Mouse (Mus musculus) thymus, adult 18-20 months (tissue): ENCODE results near the gene Rpap1.

Source experiments
- DNase-seq, 2 experiments: peaks; one replicate each; pipeline ENCODE4 v3.0.0; 2022; ENCODE audit warnings: mixed read lengths in 2 of 2

Rpap1 gene

DNA sequence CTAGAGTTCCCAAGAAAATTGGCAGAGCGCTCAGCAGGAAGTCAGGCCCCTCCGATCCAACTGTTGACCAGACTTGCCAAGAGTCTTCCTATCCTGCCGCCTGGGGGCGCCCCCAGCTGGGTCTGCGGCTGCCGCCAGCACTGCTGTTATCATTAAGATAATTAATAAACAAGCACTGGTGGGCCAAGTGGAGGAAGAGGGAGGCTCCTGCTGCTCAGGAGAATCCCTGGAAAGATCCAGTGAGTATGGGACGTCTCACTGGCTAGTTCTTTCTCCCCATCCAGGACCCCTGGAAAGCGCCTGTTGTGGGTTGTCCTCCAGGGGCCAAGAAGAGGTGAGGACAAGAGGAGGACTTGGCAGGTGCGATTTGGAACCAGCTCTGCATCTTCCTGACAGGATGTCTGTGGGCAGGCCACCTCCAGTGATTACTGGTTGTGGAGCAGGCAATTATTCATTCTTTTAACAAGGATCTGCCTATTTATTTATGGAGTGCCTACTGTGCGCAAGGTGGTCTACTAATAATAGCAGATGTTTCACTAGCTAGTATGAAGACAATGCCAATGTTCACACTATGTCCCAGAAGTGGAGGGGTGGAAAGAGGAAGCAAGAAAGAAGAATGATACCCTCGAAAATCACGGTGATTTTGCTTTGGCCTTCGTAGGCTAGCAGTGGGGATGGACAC, 11.1 kb upstream of the Rpap1 start:
- no peak for DNase-seq

DNA sequence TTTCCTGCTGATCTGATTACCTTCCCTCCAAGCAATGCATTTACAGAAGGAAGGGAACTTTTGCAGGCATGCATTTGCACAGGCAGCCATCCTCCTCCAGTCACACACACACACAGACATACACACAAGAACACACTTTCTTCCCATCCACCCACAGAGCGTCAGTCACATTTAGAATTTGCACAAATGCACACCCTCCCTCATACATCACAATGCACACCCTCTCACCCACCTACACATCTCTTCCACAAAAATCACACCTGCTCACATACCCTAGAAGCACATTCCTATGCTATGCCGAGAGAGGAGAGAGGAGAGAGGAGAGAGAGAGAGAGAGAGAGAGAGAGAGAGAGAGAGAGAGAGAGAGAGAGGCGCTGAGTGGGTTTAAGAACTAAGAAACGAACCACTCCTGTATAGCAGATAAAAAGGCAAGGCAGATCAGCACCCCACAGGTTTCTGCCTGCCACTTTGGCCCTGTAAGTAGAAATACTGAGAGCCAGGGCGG, 10.0 kb upstream of the Rpap1 start, which contains the start of gene Tyro3:
Gene Tyro3 (plus strand): TSS at position 455 of the 505 bp plus-strand sequence.
- DNase-seq, result no peak

DNA sequence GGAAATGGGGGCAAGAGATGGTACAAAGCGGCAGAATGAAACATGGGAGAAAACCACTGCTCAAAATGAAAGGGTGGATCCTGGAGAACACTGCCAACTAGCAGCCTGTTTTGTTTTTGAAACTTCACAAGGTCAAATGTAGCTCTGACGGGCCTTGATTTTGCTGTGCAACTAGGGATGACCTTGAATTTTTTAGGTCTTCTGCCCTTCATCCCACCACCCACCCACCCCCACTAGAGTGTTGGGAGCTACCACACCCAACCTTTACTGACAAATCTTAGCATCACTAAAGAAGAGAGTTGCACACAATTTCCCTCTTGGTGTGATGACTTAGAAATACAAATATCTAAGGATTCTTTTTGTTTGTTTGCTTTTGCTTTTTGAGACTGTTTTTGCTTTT, 2.7 kb upstream of the Rpap1 start:
- DNase-seq, result no peak

DNA sequence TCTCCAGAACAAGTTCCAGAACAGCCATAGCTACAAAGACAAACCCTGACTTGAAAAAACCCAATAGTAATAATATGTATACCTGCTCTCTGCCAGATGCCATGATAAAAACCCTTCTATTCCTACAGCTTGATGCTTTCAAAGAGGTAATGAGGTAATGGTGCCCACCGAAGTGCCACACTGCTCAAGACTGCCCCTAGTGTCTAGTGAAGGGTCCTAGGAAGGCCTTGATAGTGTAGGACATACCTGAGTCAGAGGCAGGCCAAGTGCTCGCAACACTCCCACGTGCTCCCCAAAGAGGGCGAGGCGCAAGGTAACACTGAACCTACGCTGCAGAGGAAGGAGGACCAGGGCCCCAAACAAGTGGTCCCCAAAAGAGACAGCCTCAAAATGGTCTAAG, 20.1 kb downstream of the Rpap1 start:
- DNase-seq, result no peak

DNA sequence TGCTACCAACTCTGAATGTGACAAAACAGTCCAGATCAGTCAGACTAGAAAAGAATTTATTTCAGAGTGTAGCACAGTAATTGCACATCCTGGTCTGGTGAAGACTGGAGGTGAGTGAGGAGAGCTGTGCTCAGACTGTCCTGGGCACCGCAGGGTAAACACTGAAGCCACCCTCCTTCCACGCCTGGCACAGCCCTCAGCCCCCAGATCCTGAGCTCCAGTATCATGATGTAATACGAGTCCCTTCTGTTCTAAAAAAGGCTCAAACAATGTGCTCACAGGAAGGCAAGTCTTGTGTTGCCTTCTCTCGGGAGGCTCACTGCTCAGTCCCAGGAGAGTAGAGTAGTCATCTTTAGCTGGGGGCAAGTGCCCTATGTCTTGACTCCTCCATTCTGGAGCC, 23.4 kb downstream of the Rpap1 start:
- DNase-seq, result no peak

DNA sequence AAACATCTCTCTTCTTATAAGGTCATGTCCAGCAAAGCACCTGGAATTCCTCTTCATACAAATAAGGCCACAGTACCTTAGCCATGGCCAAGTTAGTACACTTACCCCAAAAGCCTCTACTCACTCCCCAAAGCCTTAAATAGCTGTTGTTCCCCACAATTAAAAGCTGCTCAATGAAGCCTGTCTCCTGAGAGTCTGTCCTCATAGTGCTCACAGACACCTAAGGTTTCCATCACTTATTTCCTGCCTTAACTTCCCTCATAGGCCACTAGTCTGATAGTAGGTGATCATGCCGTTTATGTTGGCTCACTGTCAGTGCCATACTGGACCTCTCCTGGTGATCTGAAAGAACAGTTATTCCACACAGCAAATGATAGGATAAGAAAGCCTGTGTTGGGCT, 25.1 kb downstream of the Rpap1 start:
- no peak for DNase-seq

DNA sequence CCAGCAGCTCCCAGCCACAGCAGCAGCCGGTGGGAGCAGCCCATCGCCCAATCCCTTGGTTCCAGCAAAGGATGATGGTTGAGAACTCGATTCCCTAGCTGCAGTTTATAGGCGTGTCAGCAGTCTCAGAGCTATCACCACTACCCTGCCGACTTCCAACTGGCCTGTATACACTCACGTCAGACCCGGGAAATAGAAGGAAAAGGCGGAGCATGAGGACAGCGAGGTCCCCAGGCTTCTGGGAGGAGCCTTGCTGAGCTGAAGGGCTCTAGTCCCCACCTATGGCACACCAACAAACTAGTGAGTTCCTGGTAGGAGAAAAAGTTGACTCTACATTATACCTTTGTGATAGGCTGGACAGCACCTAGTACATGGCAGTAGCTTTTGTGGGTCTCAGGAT, 27.1 kb downstream of the Rpap1 start, which contains the start of gene Ltk:
Gene Ltk (minus strand): TSS at position 181 of the 400 bp plus-strand sequence.
- no peak for DNase-seq

DNA sequence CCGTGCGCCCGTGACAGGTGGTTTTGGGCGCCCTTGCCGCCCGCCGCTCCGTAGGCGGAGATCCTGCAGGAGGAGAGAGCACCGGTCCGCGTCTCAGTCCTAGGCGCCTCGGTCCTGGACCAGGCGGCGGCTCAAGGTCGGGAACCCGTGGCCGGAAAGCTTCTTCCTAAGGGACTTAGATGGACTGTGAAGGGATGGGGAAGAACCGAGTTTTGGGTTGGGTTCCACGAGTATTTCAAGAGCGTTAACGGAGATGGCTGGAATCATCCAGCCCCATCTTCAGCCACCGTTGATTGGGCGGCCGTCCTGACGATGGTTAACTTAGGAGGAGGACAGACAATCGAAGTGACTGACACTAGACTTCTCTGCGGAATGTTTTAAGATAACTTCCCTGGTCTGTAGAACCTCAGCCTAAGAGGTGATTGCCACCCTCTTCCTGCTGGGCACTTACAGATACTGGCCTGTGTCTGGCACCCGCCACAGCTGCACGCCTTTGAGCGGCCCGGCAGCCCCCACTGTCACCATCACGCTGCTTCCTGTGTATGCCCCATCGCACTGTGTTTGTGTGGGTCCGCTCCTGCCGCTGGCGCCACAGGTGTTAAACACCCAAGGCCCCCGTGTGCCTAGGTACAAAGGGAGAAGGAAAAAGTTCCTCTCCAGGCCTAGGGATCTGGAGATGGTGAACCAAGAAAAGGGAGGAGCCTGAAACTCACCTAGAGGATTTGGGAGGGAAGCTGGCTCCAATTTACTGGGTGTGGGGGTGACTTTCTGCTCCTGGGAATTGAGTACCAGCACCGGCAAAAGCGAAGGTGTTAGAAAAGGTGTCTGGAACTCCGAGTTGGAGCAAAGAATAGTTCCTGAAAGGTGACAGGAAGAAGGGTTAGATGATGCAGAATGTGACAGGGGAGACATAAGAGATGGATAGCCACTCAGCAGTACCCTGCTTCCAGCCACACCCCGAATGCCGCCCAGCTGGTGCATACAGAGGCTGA, 28.2 kb downstream of the Rpap1 start:
- DNase-seq, result peak; percentile 43 to 58

DNA sequence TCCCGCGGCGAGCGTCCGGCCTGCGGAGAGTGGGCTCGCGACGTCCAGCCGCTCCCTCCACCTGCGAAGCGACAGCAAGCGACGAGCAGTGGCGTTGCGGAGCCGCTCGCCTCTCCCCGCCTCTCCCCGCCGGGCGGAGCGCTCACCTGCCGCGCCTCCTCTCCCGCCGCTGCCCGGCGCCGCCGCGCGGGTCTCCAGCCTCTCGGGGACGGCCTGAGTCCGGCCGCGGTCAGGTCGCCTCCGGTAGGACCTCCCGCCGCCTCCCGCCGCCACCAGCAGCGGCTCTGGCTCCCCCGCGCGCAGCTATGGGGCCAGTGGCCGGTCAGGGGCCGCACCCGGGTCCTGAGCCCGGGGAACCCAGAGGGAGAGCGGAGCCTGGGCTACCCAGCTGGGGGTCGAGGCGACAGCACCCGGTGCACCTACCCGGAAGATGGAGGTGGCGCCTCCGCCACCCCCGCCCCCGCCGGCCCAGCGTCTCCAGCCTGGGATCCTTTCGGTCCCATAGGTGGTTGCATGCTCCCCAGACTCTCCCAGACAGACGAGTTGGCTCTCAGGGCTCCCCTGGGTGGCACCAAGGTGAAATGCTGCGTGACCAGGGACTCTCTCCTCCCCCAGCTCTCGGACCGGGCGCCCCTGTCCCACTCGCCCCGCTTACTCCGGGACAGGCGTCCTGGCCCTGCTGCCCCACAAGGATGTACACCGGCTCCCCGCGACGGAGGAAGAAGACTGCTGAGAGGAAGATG, 29.1 kb downstream of the Rpap1 start:
- DNase-seq, result peak in 1 of 2 experiments; percentile 22

DNA sequence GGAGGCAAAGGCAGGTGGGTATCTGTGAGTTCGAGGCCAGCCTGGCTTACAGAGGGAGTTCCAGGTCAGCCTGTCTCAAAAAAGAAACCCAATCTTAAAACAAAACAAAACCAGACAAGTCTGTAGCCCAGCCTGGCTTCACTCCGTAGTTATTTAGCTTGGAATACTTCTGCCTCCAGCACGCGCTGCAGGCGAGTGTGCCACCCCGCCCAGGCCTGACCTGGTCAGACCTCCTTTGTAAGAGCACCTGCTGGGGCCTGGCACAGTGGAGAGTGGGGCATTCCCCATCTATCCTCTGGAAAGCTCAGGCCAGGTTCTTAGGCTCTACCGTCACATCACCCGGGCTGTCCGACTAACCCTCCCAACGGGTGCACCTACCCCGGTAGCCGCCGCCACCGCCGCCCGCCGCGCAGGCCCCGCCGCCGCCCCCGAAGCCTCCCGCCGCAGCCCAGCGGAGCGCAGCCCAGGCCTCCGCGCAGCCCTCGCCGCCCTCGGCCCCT, 29.7 kb downstream of the Rpap1 start:
- DNase-seq, result no peak

DNA sequence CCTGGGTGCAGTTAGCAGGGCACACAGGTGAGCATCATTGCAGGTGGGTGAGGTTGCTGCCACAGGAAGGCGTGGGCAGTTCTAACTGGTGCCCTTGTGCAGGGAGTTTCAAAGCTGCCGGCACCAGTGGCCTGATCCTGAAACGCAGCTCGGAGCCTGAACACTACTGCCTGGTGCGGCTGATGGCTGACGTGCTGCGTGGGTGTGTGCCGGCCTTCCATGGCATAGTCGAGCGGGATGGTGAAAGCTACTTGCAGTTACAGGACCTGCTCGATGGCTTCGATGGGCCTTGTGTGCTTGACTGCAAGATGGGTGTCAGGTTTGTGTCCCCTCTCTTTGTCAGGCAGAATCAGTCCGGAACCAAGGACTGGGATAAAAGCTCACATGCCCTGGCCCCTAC, 38.1 kb downstream of the Rpap1 start:
- DNase-seq, result no peak

DNA sequence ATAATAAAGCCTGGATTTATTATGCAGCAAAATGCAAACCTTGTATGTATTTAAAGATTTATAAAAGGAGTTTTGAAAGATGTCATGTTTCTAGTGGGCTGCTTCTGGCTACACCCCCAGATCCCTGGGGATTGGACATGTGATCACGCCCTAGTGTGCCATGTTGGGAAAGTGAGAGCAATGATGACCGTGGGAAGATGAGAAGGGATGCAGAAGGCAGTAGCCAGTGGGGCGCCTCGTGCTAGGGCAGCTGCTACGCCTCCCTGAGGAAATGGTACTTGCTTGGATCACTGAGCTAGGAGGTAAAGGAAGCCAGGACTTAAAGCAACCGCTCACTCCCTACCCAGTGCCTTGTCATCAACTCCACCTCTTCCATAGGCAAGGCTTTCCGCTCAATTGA, 39.8 kb downstream of the Rpap1 start:
- no peak for DNase-seq

DNA sequence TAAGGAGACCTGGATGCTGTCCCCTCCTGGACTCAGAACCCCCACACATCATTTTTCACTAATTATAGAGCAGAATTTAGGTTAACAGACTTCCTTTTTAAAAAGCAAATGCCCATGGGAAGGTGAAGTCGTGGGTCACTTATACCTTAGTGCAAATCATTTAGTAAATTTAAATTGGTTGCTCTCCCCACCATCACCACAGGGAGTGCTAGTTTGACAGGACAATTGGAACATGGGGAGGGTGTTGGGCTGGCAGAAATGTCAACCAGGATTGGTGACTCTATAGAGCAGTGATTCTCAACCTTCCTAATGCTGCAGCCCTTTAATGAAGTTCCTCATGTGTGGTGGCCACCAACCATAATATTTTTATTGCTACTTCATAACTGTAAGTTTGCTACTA, 42.1 kb downstream of the Rpap1 start:
- no peak for DNase-seq

DNA sequence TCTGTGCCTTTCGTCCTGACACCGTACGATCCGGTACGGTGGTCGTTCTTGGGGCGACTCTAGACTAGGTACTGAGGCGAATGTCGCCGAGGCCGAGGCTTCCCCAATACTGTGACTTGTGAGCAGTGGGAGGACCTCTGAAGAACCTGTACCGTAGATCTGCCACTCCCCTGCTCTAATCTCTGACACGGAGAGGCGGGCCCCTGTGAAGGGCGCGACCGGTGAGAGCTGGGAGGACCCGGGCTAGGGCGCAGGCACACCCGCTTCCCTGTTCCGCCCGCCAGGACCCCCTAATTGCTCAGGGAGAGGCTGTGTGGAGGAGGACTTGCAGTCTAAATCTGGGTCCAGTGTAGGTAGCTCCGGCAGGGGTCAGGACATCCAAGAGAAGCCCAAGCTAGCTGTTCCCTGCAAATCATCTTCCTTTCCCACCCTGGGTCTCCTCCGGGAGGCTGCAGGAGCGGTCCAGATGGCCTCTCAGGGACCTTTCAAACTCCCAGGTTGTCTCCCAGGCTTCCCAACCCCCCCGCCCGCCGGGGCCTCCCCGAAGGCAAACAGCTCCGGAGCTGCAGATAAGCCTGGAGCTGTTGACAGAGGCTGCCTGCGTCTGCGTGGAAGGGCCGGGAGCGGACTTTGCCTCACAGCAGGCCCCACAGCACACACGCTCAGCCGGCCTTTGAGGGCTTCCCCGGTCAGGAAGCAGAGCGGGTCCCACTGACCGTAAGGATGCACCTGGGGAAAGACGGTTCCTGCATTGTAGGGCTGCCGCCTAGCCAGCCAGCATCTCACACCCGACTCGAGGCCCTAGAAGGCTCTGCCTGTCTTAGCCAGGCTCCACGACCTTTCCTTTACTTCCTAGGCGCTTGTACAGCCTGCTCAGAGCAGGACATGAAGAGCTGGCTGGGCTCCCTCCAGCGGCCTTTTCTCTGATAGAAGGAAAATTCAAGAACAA, 42.9 kb downstream of the Rpap1 start:
- no peak for DNase-seq

DNA sequence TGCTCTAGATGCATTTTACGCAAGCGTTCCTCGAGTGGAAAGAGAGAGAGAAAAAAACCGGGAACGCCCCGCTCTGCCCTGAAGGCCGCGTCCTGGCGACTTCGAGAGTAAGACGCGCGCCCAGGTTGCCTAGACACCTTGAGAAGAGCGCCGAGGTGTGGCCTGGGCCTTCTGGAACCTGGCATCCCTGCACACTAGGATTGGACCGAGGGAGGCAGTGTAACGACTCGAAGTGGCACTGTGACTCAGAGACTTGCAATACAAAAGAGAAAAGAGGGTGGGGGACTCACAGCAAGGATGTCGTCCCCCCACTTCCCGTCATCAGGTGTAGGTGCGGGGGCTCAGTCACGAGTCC, 43.6 kb downstream of the Rpap1 start:
- DNase-seq, result no peak

DNA sequence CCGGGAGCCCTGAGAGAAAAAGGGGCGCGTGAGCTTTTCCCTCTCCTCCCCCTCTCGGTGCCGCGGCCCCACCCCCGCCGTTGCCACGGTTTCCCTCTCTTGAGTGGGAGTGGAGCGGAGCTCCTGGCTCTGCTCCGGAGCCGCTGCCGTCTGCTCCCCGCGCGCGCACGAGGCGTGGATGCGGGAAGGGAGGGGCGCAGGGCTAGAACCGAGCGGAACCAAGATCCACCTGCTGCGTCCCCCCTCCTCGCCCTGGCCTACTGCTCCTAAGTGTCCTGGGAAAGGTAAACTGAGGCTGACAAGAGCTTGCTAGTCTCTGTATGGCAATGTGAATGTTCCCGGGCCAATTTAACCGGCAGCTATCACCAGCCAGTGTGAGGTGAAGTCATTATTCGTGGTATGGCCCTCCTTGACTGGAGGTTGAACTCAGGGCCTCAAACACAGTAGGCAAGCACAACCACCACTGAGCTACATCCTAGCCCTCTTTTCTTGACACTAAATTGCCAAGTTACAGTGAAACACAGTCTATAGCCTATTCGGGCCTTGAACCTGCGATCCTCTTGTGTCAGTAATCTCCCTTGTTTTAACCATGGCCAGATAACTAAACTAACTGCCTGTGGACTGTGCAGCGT, 44.0 kb downstream of the Rpap1 start:
- DNase-seq, result peak in 1 of 2 experiments; percentile 12

DNA sequence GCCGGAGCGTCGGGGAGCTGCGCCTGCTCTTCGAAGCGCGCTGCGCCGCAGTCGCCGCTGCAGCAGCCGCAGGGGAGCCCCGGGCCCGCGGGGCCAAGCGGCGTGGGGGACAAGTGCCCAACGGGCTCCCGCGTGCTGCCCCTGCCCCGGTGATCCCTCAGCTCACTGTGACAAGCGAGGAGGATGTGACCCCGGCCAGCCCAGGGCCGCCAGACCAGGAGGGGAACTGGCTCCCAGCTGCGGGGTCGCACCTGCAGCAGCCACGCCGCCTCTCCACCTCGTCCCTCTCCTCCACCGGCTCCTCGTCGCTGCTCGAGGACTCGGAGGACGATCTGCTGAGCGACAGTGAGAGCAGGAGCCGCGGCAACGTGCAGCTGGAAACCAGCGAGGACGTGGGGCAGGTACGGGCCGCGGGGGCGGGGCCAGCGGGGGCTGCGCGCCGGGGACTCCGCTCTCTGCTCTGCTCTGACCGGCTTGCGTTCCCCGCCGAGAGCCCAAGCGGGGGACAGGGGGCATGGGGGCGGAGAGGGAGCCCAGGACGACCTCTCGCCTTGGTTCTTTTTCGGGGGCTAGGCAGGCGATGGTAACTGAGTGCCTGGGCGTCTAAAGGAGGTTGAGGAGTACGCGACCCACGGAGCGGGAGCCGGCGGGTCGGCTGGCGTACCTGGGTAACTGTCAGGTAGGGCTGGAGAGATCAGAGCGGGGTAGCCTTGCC, 44.7 kb downstream of the Rpap1 start:
- peak; percentile 55 to 57 for DNase-seq

DNA sequence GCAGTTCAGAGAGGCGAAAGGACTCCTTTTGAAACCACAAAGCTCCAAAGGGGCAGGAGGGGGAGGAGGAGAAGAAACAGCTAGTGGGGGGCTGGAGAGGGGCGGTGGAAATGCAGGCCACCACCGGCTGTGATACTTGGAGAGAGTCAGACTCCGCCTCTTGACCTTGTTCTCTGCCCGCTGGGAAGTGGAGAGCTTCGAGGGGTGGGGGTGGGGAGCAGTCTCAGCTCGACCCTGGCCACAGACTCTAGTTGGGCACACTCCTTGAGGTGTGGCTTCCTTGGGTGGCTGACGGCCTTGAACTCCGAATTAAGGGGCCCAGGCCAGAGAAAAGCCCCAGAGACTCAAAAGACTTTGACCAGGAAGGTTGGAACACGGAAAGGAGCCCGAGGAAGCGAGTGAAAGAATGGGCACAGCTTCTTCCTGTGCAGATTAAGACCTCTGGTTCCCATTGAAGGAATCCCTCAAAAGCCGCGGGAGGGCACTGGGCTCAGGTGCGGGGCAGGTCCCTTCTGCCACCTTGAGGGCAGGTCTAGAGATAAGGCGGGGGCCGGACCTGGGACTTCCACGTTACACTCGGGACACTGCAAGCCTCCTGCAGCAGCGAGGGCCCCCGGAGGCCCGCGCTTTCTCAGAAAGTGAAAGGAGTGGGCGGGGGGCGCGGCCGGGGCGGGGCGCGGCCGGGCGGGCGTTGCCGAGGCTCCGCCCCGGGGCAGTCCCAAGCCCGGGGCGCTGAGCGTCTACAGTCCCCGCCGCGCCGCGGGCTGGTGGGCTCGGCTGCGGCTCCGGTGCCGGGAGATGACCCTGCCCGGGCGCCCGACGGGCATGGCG, 45.5 kb downstream of the Rpap1 start, which contains the start of gene Itpka:
Gene Itpka (plus strand): TSS at position 757 of the 831 bp plus-strand sequence.
- peak; percentile 57 to 68 for DNase-seq

DNA sequence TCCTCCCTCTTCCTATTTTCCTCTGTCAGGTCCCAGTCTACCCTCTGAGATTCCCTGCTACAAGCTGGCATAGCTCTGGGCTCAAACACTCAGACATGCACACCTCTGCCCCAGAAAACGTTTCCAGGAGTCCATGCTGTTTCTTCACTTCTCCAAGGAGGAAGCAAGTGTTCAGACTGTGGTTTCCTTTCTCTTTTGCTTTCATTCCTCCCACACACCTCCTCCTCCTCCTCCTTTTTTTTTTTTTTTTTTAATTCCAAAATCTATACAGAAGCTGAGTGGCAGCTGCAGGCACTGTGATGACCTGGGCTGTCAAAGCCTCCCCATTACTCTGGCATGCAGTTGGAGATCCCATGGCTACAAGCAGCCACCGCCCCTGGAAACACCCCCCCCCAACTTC, 46.8 kb downstream of the Rpap1 start:
- DNase-seq, result no peak
